Comparison of ENCODE assay signal across 8 mouse cellular contexts in the genomic region with DNA sequence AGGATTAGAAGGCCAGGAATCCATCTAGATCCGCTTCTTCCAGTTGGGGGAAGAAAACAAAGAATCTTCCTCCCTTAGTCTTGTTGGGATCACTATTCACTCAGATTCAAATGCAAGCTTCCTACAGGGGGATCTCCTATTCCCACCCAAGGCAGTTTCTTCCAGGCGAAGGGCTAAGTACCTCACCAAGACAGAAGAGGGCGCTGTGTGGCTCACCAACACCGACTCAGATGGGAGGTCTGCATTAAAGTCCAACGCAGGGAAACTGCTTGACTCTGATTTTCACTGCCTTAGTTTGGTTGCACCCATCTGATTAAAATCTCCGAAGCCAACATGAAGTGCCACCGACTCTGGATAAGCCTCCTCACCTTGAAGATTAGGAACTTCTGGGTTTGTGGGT. TPM values are rescaled to one million over a fixed set of nuclear protein-coding genes. Genes with fewer than 3 reads are reported as not detected.
DNase-seq lines count a peak whose midpoint lies in the region; ATAC-seq and TF ChIP-seq lines count a peak whose summit lies in the region.

No protein-coding gene starts in this region.

- H3K4me1 ChIP-seq in cortical plate, adult 2 months (ENCODE audit: control insufficient read depth, insufficient read depth, low read length), result no peaks in the 10 kb centered on the region
- H3K4me1 ChIP-seq in stomach, postnatal 0 days (replicated peaks; ENCODE audit: control insufficient read depth, insufficient read depth), result no peaks in the 10 kb centered on the region
- no peaks in the 10 kb centered on the region for H3K4me1 ChIP-seq in intestine, embryonic 15.5 days (replicated peaks)

- no peak for TF ChIP-seq POLR2A in cortical plate, adult 2 months (IDR thresholded peaks at IDR 0.05; ENCODE audit: extremely low read depth, insufficient read depth, low read length)

- TF ChIP-seq CTCF in cortical plate, adult 2 months (IDR thresholded peaks at IDR 0.05; ENCODE audit: extremely low read depth, insufficient read depth, low read length), result peak; percentile 48
- peak; percentile 74 for TF ChIP-seq CTCF in stomach, postnatal 0 days (IDR thresholded peaks at IDR 0.05; ENCODE audit: low read depth)

- no peak overlapping the region for H3K4me2 ChIP-seq in stomach, postnatal 0 days (replicated peaks; ENCODE audit: low read depth)
- no peak overlapping the region for H3K4me2 ChIP-seq in intestine, embryonic 15.5 days (replicated peaks)

- no peak overlapping the region for H3K9ac ChIP-seq in stomach, postnatal 0 days (ENCODE audit: low read length)
- H3K9ac ChIP-seq in intestine, embryonic 15.5 days, result no peak overlapping the region

- H3K27me3 ChIP-seq in stomach, postnatal 0 days (ENCODE audit: control insufficient read depth, insufficient read depth, low read length), result no peaks in the 10 kb centered on the region
- H3K27me3 ChIP-seq in intestine, embryonic 15.5 days (replicated peaks), result no peaks in the 10 kb centered on the region

- no peaks in the 10 kb centered on the region for H3K9me3 ChIP-seq in stomach, postnatal 0 days (ENCODE audit: control insufficient read depth, low read length)
- H3K9me3 ChIP-seq in intestine, embryonic 15.5 days, result no peaks in the 10 kb centered on the region

- no peak overlapping the region for H3K27ac ChIP-seq in cortical plate, adult 2 months (ENCODE audit: insufficient read depth, low read length)
- no peak overlapping the region for H3K27ac ChIP-seq in stomach, postnatal 0 days (replicated peaks)
- no peak overlapping the region for H3K27ac ChIP-seq in intestine, embryonic 15.5 days

- H3K36me3 ChIP-seq in stomach, postnatal 0 days (ENCODE audit: control insufficient read depth, insufficient read depth, low read length), result no peaks in the 10 kb centered on the region
- H3K36me3 ChIP-seq in intestine, embryonic 15.5 days, result no peaks in the 10 kb centered on the region

- peak; percentile 47 for DNase-seq in heart, postnatal 4 days
- DNase-seq in heart, adult 8-10 months (ENCODE audit: low spot score), result no peak
- DNase-seq in right cerebral cortex, postnatal 14 days, result peak; percentile 45
- DNase-seq in right cerebral cortex, adult 2 months (ENCODE audit: low spot score in 2 of 2), result no peak
- DNase-seq in stomach, postnatal 0 days (ENCODE audit: low spot score), result peak; percentile 25
- DNase-seq in thymus, postnatal 0 days (ENCODE audit: low spot score), result no peak

- WGBS in stomach, postnatal 0 days, result 40% methylated on average over 7 of the region's 7 CpGs
- 40% methylated on average over 7 of the region's 7 CpGs for WGBS in intestine, embryonic 15.5 days

- ATAC-seq in stomach, postnatal 0 days (ENCODE audit: low FRiP score, low TSS enrichment), result no peak
- ATAC-seq in intestine, embryonic 15.5 days, result no peak

- TF ChIP-seq EP300 in stomach, postnatal 0 days (optimal IDR thresholded peaks at IDR 0.05), result no peak

- no peak overlapping the region for H3K4me3 ChIP-seq in cortical plate, adult 2 months (ENCODE audit: insufficient read depth, low read length)
- no peak overlapping the region for H3K4me3 ChIP-seq in stomach, postnatal 0 days (ENCODE audit: low read depth, low read length)
- no peak overlapping the region for H3K4me3 ChIP-seq in intestine, embryonic 15.5 days (replicated peaks)

RNA-seq across cellular contexts. Expression of a gene that starts 10.5 kb away (rescaled TPM):
- total RNA-seq in heart, postnatal 4 days (2021), result 1 to 10 TPM; 3.0 to 3.1 TPM
- 1 to 10 TPM; 1.2 to 1.8 (median 1.5) TPM for total RNA-seq in heart, adult 8-10 months (2022)
- 10.2 and 11.3 TPM in 2 replicates for polyA plus RNA-seq in cortical plate, adult 2 months (2012; rRNA removed)
- 2.2 and 2.4 TPM in 2 replicates for polyA plus RNA-seq in stomach, postnatal 0 days (2015; fragmentation: Nextera tagmentation; extraction: Ambion mirVana)
- 4.4 and 4.7 TPM in 2 replicates for polyA plus RNA-seq in intestine, embryonic 15.5 days (2015; fragmentation: Nextera tagmentation; extraction: Ambion mirVana)
- polyA plus RNA-seq in thymus, postnatal 0 days (2015; fragmentation: Nextera tagmentation; extraction: Ambion mirVana), result 3.1 TPM in 2 replicates

Comparison
In these comparisons a context has a peak if more than half of its experiments do, and no peak if none do; other contexts are left out.
1. DNase-seq: peak in heart, postnatal 4 days (single experiment), right cerebral cortex, postnatal 14 days (single experiment) and stomach, postnatal 0 days (single experiment); none in heart, adult 8-10 months (single experiment), right cerebral cortex, adult 2 months (0 of 2) and thymus, postnatal 0 days (single experiment).